Mouse (Mus musculus): Measurements from ENCODE around the gene Ubap2l. TPM values are rescaled to one million over a fixed set of nuclear protein-coding genes. Genes with fewer than 3 reads are reported as not detected.
A peak's percentile ranks its signal among the peaks of the same experiment; 100 is the strongest.

The Ubap2l gene
- polyA plus RNA-seq, 1 experiment from 2014 or later: 197 TPM

DNA sequence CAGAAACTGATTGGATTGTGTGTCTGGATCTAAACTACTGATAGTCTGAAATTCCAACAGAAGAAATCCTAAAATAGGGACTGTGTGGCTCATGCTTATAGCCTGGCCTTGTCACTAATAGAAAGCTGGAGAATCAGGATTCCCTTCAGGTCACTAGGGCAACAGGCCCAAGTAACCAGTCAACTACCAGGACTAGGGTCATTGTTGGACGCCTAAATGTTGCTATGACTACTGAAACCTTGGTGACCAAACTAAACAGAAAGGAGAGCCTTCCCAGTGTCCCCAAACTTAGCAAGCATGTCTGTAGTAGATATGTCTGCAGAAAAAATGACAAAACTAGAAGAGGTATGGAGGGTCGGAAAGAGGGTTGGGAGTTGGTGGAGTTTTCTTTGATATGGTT lies 10.1 kb upstream of the Ubap2l start:
- Histone ChIP-seq H3K4me1 (no peaks in the 10 kb centered on the region), H3K4me2 (no peak overlapping the region), H3K9me3 (replicated peaks) (no peaks in the 10 kb centered on the region), H3K27me3 (no peaks in the 10 kb centered on the region), H3K27ac (no peak overlapping the region), H3K4me3 (replicated peaks) (no peak overlapping the region), H3K36me3 (peaks cover 75% of the 10 kb centered on the region), H3K9ac (no peak overlapping the region)
- ATAC-seq (replicated peaks; ENCODE audit: low FRiP score): no peak
- WGBS: 81% methylated on average over 2 of the region's 2 CpGs

DNA sequence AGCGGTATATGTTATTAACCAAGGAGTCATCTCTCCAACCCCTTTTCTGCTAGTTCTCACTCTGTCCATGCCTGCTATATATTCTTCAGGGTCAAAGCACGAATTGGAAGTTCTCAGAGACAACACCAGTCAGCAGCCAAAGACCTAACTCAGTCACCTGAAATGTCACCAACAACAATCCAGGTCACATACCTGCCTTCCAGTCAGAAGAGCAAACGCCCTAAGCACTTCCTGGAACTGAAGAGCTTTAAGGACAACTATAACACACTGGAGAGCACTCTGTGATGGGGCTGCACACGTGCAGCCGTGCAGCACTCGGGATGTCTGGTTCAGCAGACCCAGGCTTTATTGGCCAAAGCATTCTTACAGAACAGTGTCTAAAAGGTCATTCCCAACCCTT lies 9.1 kb upstream of the Ubap2l start:
- Histone ChIP-seq H3K4me2 (no peak overlapping the region), H3K9ac (no peak overlapping the region), H3K36me3 (peaks cover 83% of the 10 kb centered on the region), H3K4me1 (no peaks in the 10 kb centered on the region), H3K9me3 (replicated peaks) (no peaks in the 10 kb centered on the region), H3K27ac (no peak overlapping the region), H3K4me3 (replicated peaks) (no peak overlapping the region), H3K27me3 (no peaks in the 10 kb centered on the region)
- ATAC-seq (replicated peaks; ENCODE audit: low FRiP score): no peak
- 92% methylated on average over 6 of the region's 6 CpGs for WGBS

DNA sequence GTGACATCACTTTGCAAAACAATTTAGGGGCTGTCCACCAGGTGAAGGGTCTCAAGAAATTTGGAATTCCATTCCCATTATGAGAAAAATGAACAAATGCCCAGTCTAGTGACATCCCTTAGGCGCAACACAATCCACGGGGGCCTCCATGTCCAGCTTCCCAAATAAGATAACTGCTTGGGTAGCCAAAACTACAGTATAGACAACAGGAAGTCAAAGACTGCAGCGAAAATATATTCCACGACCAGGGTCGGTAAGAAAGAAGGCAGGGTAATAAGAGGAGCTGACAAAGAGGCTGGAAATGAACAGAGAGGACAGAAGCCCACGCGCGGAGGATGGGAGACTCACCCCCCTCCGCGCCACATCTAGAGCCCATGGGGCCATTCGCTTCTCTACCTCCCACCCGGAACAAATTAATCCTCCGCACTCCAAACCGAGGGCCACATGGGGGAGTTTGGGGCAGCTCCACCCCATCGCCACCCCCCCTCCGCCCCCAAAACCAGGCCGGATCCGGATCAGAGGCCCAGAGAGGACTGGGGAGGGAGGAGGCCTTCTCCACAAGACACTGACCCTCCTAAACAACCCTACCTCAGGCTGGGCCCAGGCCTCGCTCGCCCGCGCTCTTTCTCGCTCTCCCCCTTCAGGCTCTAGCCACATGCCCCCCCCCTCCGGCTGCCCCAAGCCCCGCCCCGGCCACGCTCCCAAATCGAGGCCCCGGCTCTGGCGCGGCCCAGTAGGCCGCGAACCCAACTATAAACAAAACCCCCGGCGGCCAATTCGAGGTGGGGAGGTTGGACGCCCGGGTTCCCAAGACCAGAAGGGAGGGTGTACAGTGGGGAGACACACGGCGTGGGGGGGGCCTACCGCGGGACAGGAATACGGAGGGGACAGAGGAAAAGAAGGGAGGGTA lies 732 bp downstream of the Ubap2l start, which contains the start of gene 4933434E20Rik:
Gene 4933434E20Rik, plus strand, starts transcription at position 196 of the 910 bp plus-strand sequence.
- Histone ChIP-seq H3K27ac (peak within 1 kb of the TSS; percentile 97), H3K4me3 (replicated peaks) (peak within 1 kb of the TSS; percentile 90), H3K9ac (peak within 1 kb of the TSS; percentile 95), H3K27me3 (no peaks in the 10 kb centered on the region), H3K36me3 (peaks cover 42% of the 10 kb centered on the region), H3K9me3 (replicated peaks) (no peaks in the 10 kb centered on the region), H3K4me1 (peaks cover 33% of the 10 kb centered on the region), H3K4me2 (peak within 1 kb of the TSS; percentile 59)
- peak; percentile 88 for ATAC-seq (replicated peaks; ENCODE audit: low FRiP score)
- under 1% methylated on average over 43 of the region's 43 CpGs for WGBS

DNA sequence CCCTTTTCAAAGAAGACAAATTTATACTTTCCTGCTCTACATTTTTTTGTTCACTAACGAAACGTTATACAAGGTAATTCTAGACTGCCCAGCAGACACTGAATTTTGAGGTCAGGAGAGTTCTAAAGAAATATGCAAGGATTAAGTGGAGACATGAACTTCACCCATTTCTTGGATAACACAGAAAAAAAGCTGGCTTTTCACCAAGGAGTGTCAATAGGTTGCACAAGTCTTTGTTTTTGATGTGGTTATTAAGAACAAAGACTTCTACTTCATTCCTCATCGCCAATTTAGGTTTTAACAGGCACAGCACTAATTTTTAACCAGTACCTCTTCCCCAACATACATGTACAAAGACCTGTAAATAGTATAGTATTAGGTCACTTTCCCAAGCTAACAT lies 2.7 kb downstream of the Ubap2l start:
- WGBS: 27% methylated on average over 3 of the region's 3 CpGs
- H3K9me3 ChIP-seq (replicated peaks): no peaks in the 10 kb centered on the region
- H3K9ac ChIP-seq: no peak overlapping the region
- no peak overlapping the region for H3K4me2 ChIP-seq
- peaks cover 29% of the 10 kb centered on the region for H3K4me1 ChIP-seq
- H3K27ac ChIP-seq: no peak overlapping the region
- H3K4me3 ChIP-seq (replicated peaks): no peak overlapping the region
- H3K27me3 ChIP-seq: no peaks in the 10 kb centered on the region
- ATAC-seq (replicated peaks; ENCODE audit: low FRiP score): no peak
- peaks cover 42% of the 10 kb centered on the region for H3K36me3 ChIP-seq

DNA sequence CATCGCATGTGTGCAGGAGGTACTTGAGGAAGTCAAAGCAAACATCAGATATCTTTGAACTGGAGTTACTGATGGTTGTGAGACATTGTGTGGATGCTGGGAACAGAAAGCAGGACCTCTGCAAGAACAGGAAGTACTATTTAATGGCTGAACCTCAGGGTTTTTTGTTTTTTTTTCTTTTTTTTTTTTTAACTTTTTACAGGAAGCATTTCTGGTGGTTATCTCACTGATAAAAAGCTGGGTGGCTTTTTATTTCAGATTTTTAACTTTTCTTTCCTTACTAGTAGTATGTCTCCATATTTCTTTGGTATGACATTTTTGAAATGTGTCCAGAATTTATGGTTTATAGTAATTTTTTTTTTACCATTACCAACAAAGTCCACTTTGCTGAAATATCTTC lies 16.2 kb downstream of the Ubap2l start:
- H3K9ac ChIP-seq: no peak overlapping the region
- H3K4me2 ChIP-seq: no peak overlapping the region
- ATAC-seq (replicated peaks; ENCODE audit: low FRiP score): no peak
- no peaks in the 10 kb centered on the region for H3K27me3 ChIP-seq
- no peaks in the 10 kb centered on the region for H3K9me3 ChIP-seq (replicated peaks)
- H3K4me3 ChIP-seq (replicated peaks): no peak overlapping the region
- 95% methylated on average over 1 of the region's 1 CpGs for WGBS
- H3K27ac ChIP-seq: no peak overlapping the region
- H3K4me1 ChIP-seq: no peaks in the 10 kb centered on the region
- H3K36me3 ChIP-seq: peaks cover 91% of the 10 kb centered on the region

DNA sequence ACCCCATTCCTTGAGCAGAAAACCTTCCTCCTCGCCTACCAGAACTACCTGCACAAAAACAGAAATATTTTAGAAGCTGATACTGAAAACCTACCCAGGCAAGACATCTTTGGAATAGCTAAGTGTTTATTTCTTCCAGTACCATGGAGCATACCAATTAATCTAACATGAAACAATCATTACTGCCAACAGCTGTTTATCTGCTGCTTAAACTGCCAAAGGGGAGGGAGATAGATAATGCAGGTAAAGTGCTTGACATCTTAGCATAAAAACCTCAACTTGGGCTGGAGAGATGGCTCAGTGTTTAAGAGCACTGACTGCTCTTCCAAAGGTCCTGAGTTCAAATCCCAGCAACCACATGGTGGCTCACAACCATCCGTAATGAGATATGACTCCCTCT lies 17.8 kb downstream of the Ubap2l start:
- no peak overlapping the region for H3K4me2 ChIP-seq
- H3K9ac ChIP-seq: no peak overlapping the region
- peaks cover 93% of the 10 kb centered on the region for H3K36me3 ChIP-seq
- no peaks in the 10 kb centered on the region for H3K27me3 ChIP-seq
- no peak overlapping the region for H3K4me3 ChIP-seq (replicated peaks)
- H3K27ac ChIP-seq: no peak overlapping the region
- no peak for ATAC-seq (replicated peaks; ENCODE audit: low FRiP score)
- no peaks in the 10 kb centered on the region for H3K4me1 ChIP-seq
- WGBS: 91% methylated on average over 2 of the region's 2 CpGs
- no peaks in the 10 kb centered on the region for H3K9me3 ChIP-seq (replicated peaks)

DNA sequence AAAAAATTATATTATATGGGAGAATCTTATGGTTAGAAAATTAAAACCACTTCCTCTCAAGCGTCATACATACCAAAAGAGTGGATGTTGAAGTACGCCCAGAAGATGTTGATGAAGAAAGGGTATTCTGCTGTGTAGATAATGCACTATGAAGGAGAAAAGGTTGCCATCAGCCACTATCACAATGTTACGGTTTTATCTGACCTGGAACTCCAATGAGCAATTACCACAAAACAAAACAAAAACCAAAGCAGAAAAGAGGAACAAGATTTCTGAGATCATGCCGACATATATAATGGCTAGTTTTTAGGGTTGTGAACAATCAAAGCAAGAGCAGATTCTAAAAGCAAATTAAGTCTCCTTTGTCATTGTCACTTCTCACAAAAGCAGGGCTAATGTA lies 35.8 kb downstream of the Ubap2l start:
- Histone ChIP-seq H3K27ac (no peak overlapping the region), H3K36me3 (peaks cover 99% of the 10 kb centered on the region), H3K9ac (no peak overlapping the region), H3K9me3 (replicated peaks) (no peaks in the 10 kb centered on the region), H3K27me3 (no peaks in the 10 kb centered on the region), H3K4me3 (replicated peaks) (no peak overlapping the region), H3K4me1 (no peaks in the 10 kb centered on the region), H3K4me2 (no peak overlapping the region)
- 94% methylated on average over 4 of the region's 4 CpGs for WGBS
- no peak for ATAC-seq (replicated peaks; ENCODE audit: low FRiP score)

DNA sequence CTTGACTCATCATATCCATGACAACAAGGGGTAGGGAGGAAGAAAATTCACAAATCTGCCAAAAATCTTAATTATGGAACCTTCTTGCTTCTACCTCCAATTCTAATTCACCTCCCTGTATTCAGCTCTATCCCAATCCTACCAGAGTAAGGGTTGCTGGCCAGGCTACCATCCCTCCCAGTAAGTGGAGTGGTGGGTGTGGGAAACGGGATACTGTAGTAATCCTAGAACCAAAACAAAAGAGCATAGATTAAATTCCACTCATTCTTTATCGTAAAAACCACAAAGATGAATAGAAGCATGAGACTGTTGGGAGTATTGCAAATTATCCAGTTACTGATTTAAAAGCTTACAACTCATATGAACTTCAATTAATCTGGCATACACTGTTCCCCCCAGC lies 42.1 kb downstream of the Ubap2l start:
- ATAC-seq (replicated peaks; ENCODE audit: low FRiP score): no peak
- Histone ChIP-seq H3K9me3 (replicated peaks) (no peaks in the 10 kb centered on the region), H3K4me1 (peaks cover 9% of the 10 kb centered on the region; the same call in 1 of the 2 replicates), H3K27me3 (no peaks in the 10 kb centered on the region), H3K27ac (no peak overlapping the region), H3K4me2 (no peak overlapping the region), H3K4me3 (replicated peaks) (no peak overlapping the region), H3K36me3 (peaks cover 98% of the 10 kb centered on the region), H3K9ac (no peak overlapping the region)
- WGBS: 72% methylated on average over 2 of the region's 2 CpGs

DNA sequence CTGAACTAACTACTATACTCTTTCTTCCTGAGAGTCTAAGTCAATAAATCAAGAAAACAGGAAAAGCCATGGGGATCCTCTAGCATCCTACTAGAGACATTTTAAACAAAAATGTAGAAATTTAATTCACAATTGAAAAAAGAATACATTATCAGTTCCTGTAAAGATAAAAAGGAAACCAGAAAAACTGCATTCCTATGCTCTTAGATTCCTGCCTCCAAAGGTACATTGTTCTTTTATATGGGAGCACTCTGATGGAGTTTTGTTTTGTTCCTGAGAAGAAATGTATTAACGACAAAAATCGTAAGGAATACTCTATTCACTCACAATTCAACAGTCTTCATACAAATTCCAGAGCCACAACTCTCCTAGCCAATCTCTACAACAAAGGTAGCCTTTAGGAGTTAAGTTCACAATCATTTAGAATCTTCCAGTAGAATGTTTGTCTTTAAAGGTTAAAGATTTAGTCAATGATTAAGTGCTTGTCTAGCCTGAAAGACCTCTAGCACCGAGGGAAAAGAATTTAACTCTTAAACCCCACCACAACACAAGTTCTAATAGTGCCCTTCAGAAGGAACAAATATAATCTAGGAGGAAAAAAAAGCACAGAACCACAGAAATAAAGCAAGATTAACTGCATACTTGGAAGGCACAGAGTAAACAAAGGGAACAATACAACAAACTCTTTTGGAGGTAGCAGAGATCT lies 48.2 kb downstream of the Ubap2l start:
- no peak overlapping the region for H3K9ac ChIP-seq
- 0 out of 2 replicates have a peak overlapping the region, but pooled peaks have one; percentile 1 for H3K4me3 ChIP-seq (replicated peaks)
- peaks cover 83% of the 10 kb centered on the region for H3K36me3 ChIP-seq
- WGBS: 43% methylated on average over 3 of the region's 3 CpGs
- peak; percentile 78; the same call in 1 of the 2 replicates for ATAC-seq (replicated peaks; ENCODE audit: low FRiP score)
- peak overlapping the region; percentile 85 for H3K27ac ChIP-seq
- no peaks in the 10 kb centered on the region for H3K27me3 ChIP-seq
- H3K4me2 ChIP-seq: peak overlapping the region; percentile 36
- H3K9me3 ChIP-seq (replicated peaks): no peaks in the 10 kb centered on the region
- peaks cover 15% of the 10 kb centered on the region for H3K4me1 ChIP-seq

DNA sequence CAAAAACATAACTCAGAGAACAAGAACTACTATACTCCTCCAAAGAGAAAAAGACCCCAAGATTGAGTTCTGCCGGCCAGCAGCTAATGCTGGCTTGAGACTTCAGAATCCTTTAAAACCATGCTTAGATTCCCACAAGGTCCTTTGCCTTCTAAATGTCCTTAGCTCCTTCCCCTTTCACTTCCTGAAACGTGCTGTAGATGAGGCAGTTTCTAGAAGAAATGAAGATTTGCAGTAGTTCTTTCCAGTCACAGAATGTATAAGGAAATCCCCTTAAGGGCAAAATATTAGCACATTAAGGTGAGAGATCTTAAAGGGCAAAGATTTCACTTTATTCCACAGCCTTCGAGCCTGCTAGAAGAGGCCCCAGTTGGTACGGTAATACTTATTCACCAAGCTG lies 52.6 kb downstream of the Ubap2l start:
- peak overlapping the region; percentile 98 for H3K27ac ChIP-seq

DNA sequence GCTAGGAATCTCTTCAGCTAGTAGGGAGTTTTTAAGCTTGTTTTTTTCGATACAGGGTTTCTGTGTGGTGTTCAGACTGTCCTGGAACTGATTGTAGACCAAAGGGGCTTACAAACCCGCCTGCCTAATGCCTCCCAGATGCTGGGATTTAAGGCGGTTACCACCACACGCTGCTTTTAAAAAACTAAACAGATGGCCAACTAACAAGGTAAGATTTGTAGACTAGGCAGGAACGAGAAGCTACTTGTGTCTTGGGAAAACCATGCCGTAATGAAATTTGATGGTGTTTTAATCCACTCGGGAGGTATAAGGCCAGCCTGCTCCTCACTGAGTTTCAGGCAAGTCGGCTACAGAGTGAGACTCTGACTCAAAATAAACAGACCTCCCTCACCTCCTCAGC lies 53.3 kb downstream of the Ubap2l start:
- 15% methylated on average over 8 of the region's 8 CpGs for WGBS
- peaks cover 14% of the 10 kb centered on the region for H3K4me1 ChIP-seq
- no peaks in the 10 kb centered on the region for H3K9me3 ChIP-seq (replicated peaks)
- H3K4me2 ChIP-seq: peak overlapping the region; percentile 82
- peak; percentile 31; the same call in 1 of the 2 replicates for ATAC-seq (replicated peaks; ENCODE audit: low FRiP score)
- peaks cover 60% of the 10 kb centered on the region for H3K36me3 ChIP-seq
- no peaks in the 10 kb centered on the region for H3K27me3 ChIP-seq
- H3K9ac ChIP-seq: peak overlapping the region; percentile 82
- H3K27ac ChIP-seq: peak overlapping the region; percentile 98
- H3K4me3 ChIP-seq (replicated peaks): peak overlapping the region; percentile 78

More for the DNA sequence above, 52.6 kb downstream of the Ubap2l start:
- H3K4me1 ChIP-seq: peaks cover 14% of the 10 kb centered on the region
- ATAC-seq (replicated peaks; ENCODE audit: low FRiP score): no peak
- peaks cover 60% of the 10 kb centered on the region for H3K36me3 ChIP-seq
- 82% methylated on average over 4 of the region's 4 CpGs for WGBS
- peak overlapping the region; percentile 78; the same call in 1 of the 2 replicates for H3K4me3 ChIP-seq (replicated peaks)
- H3K4me2 ChIP-seq: no peak overlapping the region
- H3K9me3 ChIP-seq (replicated peaks): no peaks in the 10 kb centered on the region
- H3K9ac ChIP-seq: no peak overlapping the region
- H3K27me3 ChIP-seq: no peaks in the 10 kb centered on the region

DNA sequence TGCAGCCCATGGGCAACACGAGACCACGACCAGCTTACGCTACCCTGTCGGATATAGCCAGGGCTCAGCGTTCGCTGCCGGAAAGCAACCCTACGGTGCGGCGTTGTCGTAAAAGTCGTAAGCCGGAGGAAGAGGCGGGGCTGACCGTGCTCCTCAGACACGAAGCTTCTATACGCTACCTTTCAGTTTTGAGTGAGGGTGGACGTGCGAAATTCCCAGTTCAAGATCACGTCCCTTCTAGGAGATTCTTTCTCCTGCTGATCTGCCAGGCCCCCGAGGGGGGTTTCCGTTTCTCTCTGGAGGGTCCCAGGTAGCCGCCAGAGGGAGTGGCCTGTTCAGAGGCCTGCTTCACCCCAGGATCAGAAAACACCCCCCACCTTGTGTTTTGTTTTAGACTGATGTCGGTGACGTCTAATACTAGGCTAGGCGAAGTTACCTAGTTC lies 53.8 kb downstream of the Ubap2l start, which contains the start of gene Hax1:
Gene Hax1, minus strand, starts transcription at position 169 of the 443 bp plus-strand sequence.
- peak within 1 kb of the TSS; percentile 78 for H3K4me3 ChIP-seq (replicated peaks)
- H3K9me3 ChIP-seq (replicated peaks): no peaks in the 10 kb centered on the region
- H3K9ac ChIP-seq: peak within 1 kb of the TSS; percentile 82
- H3K4me1 ChIP-seq: peaks cover 14% of the 10 kb centered on the region
- ATAC-seq (replicated peaks; ENCODE audit: low FRiP score): peak; percentile 95
- peaks cover 61% of the 10 kb centered on the region for H3K36me3 ChIP-seq
- WGBS: under 1% methylated on average over 26 of the region's 26 CpGs
- H3K27ac ChIP-seq: peak within 1 kb of the TSS; percentile 98
- peak within 1 kb of the TSS; percentile 82 for H3K4me2 ChIP-seq
- no peaks in the 10 kb centered on the region for H3K27me3 ChIP-seq

Data from kidney, embryonic 15.5 days (tissue).